Mouse (Mus musculus) spleen, adult 18-20 months (tissue): ENCODE results near the gene Neb.

ENCODE experiments used
- DNase-seq, 2 experiments: peaks; one replicate each; pipeline ENCODE4 v3.0.0; 2022; ENCODE audit warnings: mixed read lengths in 2 of 2

Gene Neb

DNA sequence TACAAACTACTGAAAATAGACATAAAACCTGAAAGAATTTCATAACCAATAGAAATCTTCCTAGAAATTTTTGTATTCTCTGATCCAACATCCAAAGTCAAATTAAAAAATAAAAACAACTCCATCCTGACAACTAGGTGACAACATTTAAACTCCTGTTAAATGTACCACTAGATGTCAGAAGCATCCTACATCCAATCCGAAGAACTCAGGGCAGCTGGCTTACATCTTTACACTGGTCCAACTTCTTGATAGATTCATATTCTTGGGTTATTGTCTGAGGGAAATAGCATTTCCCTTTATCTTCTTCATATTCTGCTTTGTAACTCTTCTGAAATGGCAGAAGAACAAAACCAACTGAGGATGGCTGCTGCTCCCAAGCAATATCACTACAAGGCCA, 74.9 kb downstream of the Neb start:
- DNase-seq: no peak

DNA sequence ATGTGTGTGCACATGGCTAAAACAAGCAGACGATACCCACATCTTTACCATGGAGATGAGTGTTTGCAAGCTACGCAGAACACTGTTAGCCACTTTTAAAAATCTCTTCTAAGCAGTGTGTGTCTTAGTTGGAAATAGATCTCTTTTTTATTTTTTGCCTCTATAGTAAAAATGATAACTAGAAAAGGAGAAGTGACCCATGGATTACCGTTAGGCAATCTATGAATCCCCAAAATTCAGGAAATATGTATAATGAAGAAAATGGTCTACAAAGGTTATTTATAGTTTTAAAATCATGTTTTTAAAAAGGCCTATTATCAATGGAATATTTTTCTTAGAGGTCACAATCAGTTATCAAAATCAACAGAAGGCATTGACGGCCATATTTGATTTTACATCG, 80.3 kb downstream of the Neb start:
- DNase-seq: no peak

DNA sequence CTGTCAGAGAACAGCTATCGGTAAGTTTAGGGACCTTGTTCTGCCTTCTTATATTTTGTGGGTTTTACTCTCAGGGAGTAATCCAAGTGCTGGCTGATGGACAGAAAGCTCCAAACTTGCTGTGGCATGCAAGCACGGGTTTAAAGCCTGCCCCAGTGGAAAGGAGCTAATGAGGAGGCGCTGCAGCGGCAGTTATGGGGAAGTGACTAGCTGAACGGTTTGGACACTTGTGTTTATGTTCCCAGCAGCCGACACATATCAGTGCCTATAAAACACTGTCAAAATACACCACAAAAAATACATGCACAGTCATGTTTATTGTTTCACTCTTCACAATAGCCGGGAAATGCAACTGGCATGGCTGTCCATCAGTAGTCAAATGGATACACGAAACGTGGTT, 81.5 kb downstream of the Neb start:
- no peak for DNase-seq

DNA sequence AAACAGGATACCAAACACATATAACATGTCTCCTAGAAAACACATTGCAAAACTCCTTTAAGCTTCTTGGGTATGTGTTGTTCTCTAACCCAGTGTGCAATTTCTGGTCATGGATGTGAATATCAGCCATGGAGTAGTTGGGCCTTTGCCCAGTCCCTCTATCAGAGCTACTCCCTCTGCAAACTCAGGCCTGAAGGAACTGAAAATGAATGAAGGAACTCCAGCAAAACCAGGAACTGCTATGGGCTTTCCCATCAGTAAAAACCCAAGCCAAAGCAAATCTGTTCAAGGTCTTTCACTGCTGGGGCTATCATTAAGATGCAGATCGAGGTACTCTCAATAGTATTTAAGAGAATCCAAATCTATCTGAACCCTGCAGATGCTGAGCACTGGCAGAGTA, 90.8 kb downstream of the Neb start:
- no peak for DNase-seq

DNA sequence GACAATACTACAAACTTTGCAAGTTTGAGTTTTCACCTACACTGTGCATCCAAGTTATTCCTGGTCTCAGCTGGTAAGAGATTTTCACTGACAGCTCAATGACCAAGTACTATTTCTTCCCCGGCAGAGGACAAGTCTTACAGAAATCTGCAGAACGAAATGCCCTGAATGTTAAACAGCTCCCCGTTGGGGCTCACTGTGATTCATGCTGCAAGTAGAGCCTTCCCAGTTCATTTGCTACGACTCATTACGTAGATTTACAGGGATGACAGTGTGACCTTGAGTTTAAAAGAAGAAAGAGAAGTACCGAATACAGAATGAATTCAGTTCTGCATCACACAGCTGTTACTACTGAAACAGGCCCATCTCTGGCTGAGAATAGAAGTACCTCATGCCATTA, 91.9 kb downstream of the Neb start:
- no peak for DNase-seq

DNA sequence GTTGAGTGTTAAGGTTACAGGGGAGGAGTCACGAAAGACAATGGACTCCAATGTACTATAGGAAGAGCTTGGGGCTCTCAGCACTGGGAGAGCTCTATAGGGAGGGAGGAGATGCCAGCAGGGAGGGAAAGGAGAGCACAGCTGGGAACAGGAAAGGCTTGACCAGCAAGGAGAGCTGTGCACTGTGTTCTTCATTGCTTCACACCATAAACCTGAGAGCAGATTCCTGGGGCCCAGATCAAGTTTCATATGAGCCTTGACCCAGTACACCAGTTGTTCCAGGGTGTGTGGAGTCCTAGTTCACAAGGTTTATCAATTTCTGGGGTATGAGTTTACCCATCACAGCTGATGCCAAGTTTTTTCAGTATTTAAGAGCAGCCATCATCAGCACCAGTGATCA, 106.1 kb downstream of the Neb start:
- DNase-seq: no peak

DNA sequence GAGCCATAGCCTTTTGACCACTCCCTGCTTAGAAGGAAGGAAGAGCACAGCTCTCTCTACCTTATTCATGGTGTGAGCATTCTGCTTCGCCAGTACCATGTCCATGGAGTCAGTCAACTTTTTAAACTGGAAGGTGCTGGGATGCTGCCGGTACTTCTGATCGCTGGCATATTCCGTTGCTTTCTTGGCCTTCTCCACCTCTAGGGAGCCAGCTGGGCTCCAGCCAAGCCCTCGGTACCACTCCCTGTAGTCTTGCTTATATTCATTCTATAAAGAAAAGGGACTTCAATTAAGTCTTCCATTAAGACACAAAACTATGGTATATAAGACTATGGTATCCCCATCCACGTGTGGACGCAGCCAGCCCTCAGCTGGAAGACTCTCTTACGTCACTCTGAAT, 107.4 kb downstream of the Neb start:
- DNase-seq: no peak

DNA sequence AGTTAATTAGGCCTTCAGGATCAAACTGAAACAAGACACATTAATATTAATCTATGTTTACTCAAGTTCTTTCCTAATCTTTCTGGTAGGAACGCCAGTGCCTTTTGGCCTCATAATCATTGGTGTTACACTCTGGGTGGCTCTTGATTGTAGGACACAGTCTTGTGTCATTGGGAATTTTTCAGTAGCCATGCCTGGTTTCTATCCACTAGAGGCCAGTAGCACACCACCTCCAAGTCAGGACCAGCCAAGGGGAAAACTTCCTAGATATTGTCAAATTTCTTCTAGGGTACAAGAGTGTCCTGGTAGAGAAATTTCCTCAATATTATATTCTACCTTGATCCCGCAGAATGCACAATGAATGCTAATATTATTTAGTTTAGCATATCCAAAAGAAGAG, 116.1 kb downstream of the Neb start:
- DNase-seq: no peak

DNA sequence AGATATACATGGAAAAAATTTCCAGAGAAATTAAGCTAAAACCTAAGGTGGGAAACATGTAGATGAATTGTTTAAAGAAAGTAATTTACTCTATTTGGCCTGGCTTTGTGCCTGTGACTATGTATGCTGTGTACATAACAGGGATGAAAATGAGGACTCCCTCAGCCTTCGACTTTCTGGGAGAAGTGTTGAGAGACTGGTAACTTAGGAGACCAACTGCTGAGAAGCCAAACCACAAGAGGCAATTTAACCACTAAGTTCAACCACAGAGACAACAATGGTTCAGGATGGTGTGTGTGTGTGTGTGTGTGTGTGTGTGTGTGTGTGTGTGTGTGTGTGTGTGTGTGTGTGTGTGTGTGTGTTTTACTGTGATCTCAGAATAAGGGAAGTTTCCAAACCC, 126.2 kb downstream of the Neb start:
- no peak for DNase-seq

DNA sequence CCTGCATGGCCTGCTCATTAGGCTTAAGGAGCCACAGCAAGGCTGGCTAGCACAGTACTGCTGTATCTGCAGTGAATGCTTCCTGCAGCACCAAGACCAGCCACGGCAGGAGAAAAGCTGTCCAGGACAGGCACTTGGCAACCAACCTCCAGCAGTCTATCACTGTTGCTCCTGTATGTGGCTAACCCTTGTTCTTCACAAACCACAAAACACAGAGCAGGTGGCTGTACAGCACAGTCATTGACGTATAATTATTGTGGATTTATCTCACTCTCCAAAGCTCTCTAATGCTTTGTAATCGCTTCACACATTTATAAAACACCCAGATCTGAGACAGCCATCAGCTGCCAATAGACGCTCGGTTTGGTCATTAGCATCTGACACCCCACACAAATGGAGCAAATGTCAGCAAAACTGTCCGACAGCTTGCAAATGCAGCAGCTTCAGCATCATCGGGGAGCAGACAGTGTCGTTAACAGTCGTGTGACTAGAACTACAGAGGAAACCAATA, 129.9 kb downstream of the Neb start:
- DNase-seq: no peak

DNA sequence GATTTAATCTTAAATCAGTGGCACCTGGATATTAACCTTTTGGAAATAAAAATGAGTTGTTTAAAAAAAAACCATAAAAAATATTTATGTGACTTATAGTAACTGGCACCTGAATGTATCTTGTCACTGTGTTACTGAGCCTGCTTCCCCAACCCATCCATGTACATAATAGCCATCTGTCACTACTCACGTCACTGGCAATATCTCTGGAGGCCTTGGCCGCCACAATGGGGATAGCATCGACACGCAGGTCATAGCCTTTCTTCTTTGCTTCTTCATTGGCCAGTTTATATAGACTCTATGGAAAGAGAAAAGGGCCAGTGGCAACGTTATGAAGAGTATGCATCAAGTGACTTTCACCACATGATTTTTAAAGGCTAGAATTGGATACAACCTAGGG, 133.2 kb downstream of the Neb start:
- DNase-seq: no peak

DNA sequence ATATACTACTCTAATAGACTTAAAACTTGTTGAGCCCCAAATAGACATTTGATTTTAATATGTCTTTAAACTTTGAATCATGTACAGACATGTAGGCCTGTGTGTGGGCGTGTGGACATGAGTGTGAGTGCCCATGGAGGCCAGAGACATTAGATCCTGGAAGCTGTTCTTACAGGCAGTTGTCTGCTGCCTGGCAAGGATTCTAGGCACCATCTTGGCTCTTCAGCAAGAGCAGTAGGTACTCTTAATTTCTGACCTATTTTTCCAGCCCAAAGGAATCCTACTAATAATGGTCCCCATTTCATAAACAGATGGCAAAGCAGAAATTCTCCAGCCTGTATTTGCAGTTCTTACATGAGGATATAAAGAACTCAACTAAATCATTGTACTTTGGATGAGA, 135.6 kb downstream of the Neb start:
- DNase-seq: no peak

DNA sequence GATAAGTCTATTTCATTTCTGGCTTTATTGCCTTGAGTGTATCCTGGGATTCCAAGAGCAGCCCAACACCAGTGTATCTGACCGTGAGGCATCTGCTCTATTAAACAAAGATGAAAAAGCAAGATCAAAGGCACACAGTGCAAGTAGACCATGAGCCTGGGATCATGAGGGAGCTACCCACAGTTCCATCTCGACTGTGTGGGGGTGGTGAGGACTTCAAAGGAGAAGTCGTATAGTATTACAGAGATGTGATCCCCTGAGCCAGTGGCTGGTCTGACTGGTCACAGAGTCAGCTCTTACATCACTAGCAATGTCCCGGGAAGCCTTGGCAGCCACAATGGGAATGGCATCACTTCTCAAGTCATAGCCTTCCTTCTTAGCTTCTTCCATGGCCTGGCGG, 140.4 kb downstream of the Neb start:
- DNase-seq: no peak

DNA sequence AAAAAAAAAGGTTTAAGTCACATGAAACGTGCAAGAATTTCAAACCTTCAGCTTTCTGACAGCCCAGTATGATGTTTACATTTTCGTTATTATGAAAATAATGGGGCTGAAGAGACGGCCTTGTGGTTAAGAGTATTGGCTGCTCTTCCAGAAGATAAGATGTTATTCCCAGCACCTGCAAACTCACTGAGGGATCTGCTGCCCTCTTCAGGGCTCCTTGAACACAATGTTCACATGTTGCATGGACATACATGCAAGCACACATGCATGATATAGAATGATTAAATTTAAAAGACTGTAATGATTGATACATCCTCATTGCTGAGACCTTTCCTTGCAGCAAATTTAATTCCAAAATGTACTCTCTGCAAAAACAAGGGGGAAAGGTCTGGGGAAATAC, 150.7 kb downstream of the Neb start:
- no peak for DNase-seq

DNA sequence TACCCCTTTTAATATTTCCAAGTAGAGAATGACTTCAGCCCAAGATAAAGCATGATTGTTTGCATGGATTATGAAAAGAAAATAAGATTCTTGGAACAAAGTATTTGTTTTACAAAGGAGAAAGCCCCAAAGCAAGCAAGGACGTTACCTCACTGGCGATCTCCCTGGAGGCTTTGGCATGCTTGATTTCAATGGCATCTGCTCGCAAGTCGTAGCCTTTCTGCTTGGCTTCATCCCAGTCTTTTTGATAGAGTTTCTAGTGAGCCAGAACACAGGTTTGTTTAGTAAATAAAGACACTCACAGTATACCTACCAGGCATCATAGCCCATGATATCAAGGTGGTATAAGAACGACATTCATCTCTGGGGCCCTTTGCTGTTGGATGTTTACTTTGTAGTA, 153.9 kb downstream of the Neb start:
- DNase-seq: no peak

DNA sequence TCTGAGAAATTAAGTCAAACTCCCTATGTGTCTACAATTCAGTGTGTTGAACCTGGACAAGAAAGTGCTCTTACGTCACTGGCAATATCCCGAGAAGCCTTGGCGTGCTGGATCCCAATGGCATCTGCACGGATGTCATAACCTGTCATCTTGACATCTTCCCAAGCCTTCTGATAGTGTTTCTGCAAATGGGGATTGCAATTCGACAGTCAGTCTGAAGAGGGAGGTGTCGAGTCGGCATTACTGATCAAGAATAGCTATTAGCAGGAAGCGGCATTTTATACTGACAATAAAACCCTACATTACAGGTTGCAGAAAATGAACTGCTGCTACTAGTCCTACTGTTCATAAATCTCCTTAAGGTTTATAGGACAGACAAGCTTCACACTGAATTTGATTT, 158.2 kb downstream of the Neb start:
- peak in 1 of 2 experiments; percentile 19 for DNase-seq

DNA sequence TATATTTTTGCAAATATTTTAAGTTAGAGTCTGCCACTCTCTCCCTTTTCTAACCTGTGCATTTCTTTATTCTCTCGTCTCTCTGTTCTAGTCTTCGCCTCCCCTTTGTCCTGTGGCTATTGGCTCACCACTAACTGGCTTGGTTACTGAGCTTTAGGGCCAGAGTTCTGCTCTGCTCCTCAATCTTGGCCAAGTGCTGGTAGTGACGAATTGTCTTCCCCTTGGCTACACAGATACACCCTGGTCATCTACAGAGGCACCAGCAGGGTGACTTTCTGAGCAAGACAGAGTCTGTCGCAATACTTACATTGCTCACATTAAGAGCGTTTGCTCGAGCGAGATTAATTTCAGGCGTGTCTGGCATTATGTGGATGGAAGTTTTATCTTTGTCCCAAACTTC, 162.3 kb downstream of the Neb start:
- DNase-seq: no peak

DNA sequence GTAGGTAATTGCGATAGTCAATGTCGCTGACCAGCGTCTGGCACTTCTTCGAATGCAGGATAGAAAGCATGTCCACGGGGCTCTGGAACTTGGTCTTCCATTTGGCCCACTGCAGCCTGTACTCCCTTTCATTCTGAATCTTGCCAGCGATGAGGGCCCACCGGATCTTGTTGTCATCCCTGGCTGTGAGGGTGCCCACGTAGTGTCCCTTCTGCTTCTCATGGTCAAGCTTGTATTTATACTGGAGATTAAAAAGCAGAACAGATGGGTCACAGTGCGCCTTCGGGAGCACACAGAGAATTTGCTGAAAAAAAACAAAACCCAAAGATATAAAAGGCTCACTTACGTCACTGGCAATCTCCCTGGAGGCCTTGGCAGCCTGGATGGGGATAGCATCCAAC, 165.7 kb downstream of the Neb start:
- DNase-seq: no peak

DNA sequence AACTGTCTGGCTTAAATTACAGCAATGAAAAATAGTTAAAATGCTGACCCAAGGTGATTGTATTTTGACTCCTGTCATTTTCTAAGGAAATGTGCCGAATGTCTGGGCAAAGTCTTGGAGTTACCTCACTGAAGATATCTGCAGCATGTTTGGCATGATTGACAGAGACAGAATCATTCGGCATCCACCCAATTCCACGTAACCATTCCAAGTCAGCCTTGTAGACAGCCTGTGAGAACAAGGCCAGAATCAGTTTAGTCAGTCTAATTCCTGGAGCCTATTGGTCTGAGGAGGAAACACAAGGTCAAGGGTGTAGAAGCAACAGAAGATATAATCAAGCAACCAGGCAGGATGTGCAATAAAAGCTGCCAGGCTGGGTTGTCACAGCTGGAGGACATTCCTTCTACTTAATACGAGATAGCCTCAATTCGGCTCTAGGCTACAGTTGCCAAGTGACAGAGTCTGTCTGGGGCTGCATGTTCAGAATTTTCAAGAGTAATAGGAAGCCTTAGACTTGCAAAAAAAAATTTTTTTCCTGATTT, 166.8 kb downstream of the Neb start:
- no peak for DNase-seq

DNA sequence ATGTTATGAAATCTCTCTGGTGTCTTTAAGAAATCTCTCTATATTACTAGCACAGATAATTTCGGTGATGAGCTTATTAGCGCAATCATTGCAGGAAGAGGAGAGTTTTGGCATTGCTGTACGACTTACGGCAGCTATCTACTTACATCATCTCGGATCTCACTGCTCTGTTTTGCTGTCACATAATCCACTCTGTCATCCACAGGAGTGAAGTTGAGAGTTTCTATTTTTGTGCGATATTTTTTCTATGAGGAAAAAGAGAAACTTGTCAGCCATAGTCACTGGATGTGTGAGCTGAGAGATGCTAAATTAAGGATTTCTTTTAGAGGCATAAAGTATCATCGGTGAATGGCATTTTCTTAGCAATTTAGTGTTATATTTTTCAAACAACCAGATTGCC, 167.6 kb downstream of the Neb start:
- DNase-seq: no peak

DNA sequence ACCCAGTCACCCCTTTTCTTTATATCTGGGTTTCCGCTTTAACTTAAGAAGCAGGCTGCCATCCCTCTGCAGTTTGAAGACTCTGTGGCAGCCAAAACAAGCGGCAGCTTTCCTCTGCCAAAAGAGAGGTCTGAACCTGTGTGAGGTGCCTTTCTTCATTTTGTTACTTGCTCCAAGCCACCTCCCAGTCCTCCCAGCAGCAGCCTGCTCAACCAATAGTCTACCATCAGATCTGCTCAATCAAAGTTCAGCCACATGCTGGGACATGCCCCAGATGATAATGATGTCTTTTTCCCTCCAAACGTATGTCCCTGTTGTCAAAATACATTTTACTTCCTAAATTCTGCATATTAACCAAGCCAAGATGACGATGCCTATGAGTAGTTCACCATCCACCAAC, 173.3 kb downstream of the Neb start:
- no peak for DNase-seq

DNA sequence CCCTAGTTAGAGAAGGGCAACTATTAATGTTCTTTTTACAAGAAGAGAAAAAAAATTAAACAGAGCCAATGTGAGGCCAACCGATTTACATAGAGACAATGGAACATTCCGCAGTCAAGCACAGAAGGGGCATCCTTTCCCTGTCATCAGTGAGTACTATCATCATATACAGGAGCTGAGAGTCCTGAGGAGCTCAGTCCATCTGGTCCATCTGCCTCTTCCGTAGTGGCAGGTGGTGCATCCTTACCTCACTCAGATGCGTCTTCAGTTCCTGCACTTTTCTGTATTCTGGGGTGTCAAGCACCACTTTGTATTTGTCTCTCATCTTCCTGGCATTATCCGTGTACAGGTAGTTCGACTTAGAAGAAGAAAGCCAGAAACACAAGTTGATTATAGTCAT, 184.6 kb downstream of the Neb start:
- DNase-seq: no peak

DNA sequence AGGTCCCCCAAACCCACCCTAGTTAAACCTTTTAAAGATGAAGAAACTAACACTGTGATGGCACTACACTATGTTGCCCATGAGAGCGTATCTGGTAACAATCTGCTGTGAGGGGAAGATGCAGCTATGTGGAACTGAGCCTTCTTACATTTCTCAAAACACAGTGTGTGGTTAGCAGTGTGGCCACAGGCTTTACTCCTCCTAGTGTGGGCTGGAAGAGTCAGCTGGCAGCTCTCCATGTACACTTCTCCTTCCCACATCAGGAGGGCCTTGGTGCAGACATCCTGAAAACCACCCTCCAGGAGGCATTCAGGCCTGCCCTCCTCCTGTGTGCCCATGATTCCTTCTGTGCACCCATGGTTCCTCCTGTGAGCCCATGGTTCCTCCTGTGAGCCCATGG, 198.6 kb downstream of the Neb start:
- peak; percentile 6 for DNase-seq

DNA sequence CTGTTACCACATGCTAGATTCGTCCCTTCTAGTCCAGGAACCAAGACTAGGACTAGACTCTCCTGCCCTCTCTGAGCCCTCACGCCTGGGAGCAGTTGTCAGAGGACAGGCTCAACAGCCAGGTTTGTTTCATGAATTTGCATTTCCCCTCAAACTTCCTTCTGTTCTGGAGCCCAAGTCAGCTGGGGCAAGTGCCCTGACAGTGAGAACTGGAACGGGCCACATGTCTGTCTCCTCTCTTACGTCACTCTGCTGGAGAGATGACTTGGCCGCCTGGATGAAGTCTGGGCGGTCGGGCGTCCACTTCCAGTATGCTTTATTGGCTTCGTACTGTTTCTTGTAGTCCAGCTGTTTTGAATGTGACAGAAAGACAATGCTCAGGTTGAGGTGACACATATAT, 200.5 kb downstream of the Neb start:
- DNase-seq: peak in 1 of 2 experiments; percentile 13

DNA sequence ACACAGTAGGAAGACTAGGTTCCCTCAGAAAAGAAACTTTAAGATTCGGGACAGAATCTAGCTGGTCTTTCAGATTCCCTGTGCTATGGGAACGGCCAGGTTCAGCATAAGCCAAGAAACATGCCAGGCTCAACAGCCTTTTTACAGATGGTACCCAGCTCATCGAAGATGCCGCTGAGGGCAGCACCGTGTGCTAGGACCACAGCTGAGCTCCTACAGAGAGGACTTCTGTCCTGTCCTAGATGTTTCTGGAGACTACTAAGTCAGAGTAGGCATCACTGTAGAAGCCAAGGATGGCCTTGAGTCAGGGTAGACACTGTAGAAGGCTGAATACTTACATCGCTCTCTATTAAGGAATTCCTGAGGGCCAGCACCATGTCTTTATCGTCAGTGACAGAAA, 201.1 kb downstream of the Neb start:
- no peak for DNase-seq

DNA sequence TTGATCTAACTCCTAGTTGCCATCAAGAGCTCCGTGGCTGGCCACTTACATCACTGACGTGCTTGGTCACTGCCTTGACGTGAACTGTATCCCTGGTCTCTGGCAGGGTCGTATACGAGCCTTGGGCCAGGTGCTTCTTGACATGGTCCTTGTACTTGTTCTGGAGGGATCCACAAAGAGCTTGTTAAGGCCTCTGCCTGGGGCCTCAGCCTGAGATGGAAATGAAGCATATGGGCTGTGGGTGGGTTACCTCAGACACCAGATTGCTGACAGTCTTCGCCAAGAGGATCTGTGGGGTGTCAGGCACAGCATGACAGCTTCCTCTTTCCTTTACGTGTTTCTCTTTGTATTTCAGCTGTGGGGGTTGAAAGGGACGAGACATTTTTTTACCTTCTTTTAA, 201.7 kb downstream of the Neb start:
- peak; percentile 16 to 28 for DNase-seq
